8 mouse cellular contexts compared by ENCODE assay signal in the genomic region with DNA sequence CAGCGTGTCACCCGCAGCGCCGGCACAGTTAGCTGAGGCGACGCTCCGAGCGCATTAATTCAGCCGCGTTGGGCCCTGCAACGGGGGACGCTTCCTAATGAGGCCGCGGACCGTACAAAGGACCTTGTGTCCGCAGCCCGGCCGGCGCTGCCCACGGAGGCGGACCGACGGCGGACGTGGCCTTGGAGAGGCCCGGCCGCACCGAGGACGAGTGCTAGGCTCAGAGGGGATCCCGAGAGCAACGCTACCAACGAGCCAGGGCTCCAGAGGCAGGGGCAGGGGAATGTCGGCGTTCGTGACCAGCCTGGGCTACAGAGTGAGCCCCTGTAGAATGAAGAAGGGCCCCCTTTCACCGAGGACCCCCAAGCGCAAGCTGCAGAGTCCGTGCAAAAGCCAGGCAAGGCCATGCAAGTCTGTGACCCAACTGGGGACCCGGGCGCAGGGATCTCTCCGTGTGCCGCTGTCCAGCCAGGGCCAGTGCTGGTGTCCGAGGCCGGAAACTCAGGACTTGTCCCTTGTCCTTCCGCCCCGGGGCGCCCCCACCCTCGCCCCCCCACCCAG. TPM values are rescaled to one million over a fixed set of nuclear protein-coding genes. Genes with fewer than 3 reads are reported as not detected.
DNase-seq lines count a peak whose midpoint lies in the region; ATAC-seq and TF ChIP-seq lines count a peak whose summit lies in the region.

No protein-coding gene starts in this region.

- H3K4me3 ChIP-seq in heart, embryonic 10.5 days: peak overlapping the region; percentile 61
- H3K4me3 ChIP-seq in forebrain, postnatal 0 days (ENCODE audit: low read depth, low read length): peak overlapping the region; percentile 43
- H3K4me3 ChIP-seq in kidney, postnatal 0 days (replicated peaks; ENCODE audit: low read depth, low read length): peak overlapping the region; percentile 39
- peak overlapping the region; percentile 40 for H3K4me3 ChIP-seq in stomach, postnatal 0 days (ENCODE audit: low read depth, low read length)

- no peaks in the 10 kb centered on the region for H3K9me3 ChIP-seq in heart, embryonic 10.5 days
- H3K9me3 ChIP-seq in forebrain, postnatal 0 days (ENCODE audit: low read length): no peaks in the 10 kb centered on the region
- H3K9me3 ChIP-seq in kidney, postnatal 0 days (replicated peaks; ENCODE audit: low read length): no peaks in the 10 kb centered on the region
- H3K9me3 ChIP-seq in stomach, postnatal 0 days (ENCODE audit: control insufficient read depth, low read length): no peaks in the 10 kb centered on the region

- no peak for DNase-seq in heart, embryonic 10.5 days (ENCODE audit: low spot score)
- DNase-seq in heart, adult 9 months (ENCODE audit: low spot score in 2 of 2): no peak
- peak; percentile 65 to 73 for DNase-seq in adrenal gland, postnatal 36 days
- peak; percentile 79 for DNase-seq in forebrain, postnatal 0 days
- DNase-seq in kidney, postnatal 0 days (ENCODE audit: low spot score): no peak
- DNase-seq in lung, postnatal 36 days: peak; percentile 38
- peak; percentile 52 for DNase-seq in stomach, postnatal 0 days (ENCODE audit: low spot score)
- no peak for DNase-seq in thymus, adult 18-20 months

- H3K9ac ChIP-seq in forebrain, postnatal 0 days: peak overlapping the region; percentile 77
- peak overlapping the region; percentile 50; the same call in 1 of the 2 replicates for H3K9ac ChIP-seq in kidney, postnatal 0 days (ENCODE audit: low read depth, low read length)
- peak overlapping the region; percentile 50; the same call in 1 of the 2 replicates for H3K9ac ChIP-seq in stomach, postnatal 0 days (ENCODE audit: low read length)

- peaks cover 87% of the 10 kb centered on the region for H3K27me3 ChIP-seq in heart, embryonic 10.5 days (ENCODE audit: insufficient read depth, poor library complexity, severe bottlenecking)
- H3K27me3 ChIP-seq in forebrain, postnatal 0 days (ENCODE audit: insufficient read depth, low read length): no peaks in the 10 kb centered on the region
- peaks cover 13% of the 10 kb centered on the region for H3K27me3 ChIP-seq in kidney, postnatal 0 days (ENCODE audit: insufficient read depth, low read length)
- H3K27me3 ChIP-seq in stomach, postnatal 0 days (ENCODE audit: control insufficient read depth, insufficient read depth, low read length): 0 out of 2 replicates have a peak, but pooled peaks cover 3% of the 10 kb centered on the region

- peak overlapping the region; percentile 73; the same call in 1 of the 2 replicates for H3K27ac ChIP-seq in heart, embryonic 10.5 days
- H3K27ac ChIP-seq in forebrain, postnatal 0 days (ENCODE audit: low read depth, low read length): peak overlapping the region; percentile 91
- no peak overlapping the region for H3K27ac ChIP-seq in kidney, postnatal 0 days
- no peak overlapping the region for H3K27ac ChIP-seq in stomach, postnatal 0 days (replicated peaks)

- peaks cover 40% of the 10 kb centered on the region for H3K4me1 ChIP-seq in heart, embryonic 10.5 days
- H3K4me1 ChIP-seq in forebrain, postnatal 0 days (ENCODE audit: insufficient read depth): peaks cover 8% of the 10 kb centered on the region; the same call in 1 of the 2 replicates
- no peaks in the 10 kb centered on the region for H3K4me1 ChIP-seq in kidney, postnatal 0 days (replicated peaks; ENCODE audit: insufficient read depth, low read length)
- H3K4me1 ChIP-seq in stomach, postnatal 0 days (replicated peaks; ENCODE audit: control insufficient read depth, insufficient read depth): no peaks in the 10 kb centered on the region

- TF ChIP-seq EP300 in stomach, postnatal 0 days (optimal IDR thresholded peaks at IDR 0.05): no peak

- peak overlapping the region; percentile 74 for H3K4me2 ChIP-seq in forebrain, postnatal 0 days (ENCODE audit: low read depth)
- peak overlapping the region; percentile 72 for H3K4me2 ChIP-seq in kidney, postnatal 0 days (ENCODE audit: low read length)
- H3K4me2 ChIP-seq in stomach, postnatal 0 days (replicated peaks; ENCODE audit: low read depth): peak overlapping the region; percentile 65

- ATAC-seq in forebrain, postnatal 0 days: peak; percentile 80
- no peak; the same call in 1 of the 2 replicates for ATAC-seq in kidney, postnatal 0 days (replicated peaks; ENCODE audit: low FRiP score, low read depth)
- ATAC-seq in stomach, postnatal 0 days (ENCODE audit: low FRiP score, low TSS enrichment): peak; percentile 51; the same call in 1 of the 2 replicates

- no peak for TF ChIP-seq CTCF in forebrain, postnatal 0 days (IDR thresholded peaks at IDR 0.05; ENCODE audit: low read depth)
- no peak for TF ChIP-seq CTCF in kidney, postnatal 0 days (IDR thresholded peaks at IDR 0.05; ENCODE audit: low read depth)
- TF ChIP-seq CTCF in stomach, postnatal 0 days (IDR thresholded peaks at IDR 0.05; ENCODE audit: low read depth): no peak

- under 1% methylated on average over 47 of the region's 48 CpGs for WGBS in heart, embryonic 10.5 days
- 4% methylated on average over 48 of the region's 48 CpGs for WGBS in forebrain, postnatal 0 days
- 1% methylated on average over 48 of the region's 48 CpGs for WGBS in kidney, postnatal 0 days
- WGBS in stomach, postnatal 0 days: 2% methylated on average over 45 of the region's 48 CpGs

- H3K36me3 ChIP-seq in heart, embryonic 10.5 days: peaks cover 25% of the 10 kb centered on the region
- H3K36me3 ChIP-seq in forebrain, postnatal 0 days (ENCODE audit: insufficient read depth): peaks cover 20% of the 10 kb centered on the region
- no peaks in the 10 kb centered on the region for H3K36me3 ChIP-seq in kidney, postnatal 0 days (ENCODE audit: insufficient read depth, low read length)
- H3K36me3 ChIP-seq in stomach, postnatal 0 days (ENCODE audit: control insufficient read depth, insufficient read depth, low read length): no peaks in the 10 kb centered on the region

RNA-seq across cellular contexts. Expression of a gene that starts 11.3 kb away (rescaled TPM):
- polyA plus RNA-seq in heart, embryonic 10.5 days (2016; fragmentation: Nextera tagmentation; extraction: Ambion mirVana): 14.9 and 20.6 TPM in 2 replicates
- 1 to 10 TPM; 2.4 to 3.2 TPM for total RNA-seq in adrenal gland, postnatal 36 days (2021)
- total RNA-seq in forebrain, postnatal 0 days (2014; rRNA removed): 29.0 and 30.9 TPM in 2 replicates
- polyA plus RNA-seq in forebrain, postnatal 0 days (2015; fragmentation: Nextera tagmentation; extraction: Ambion mirVana): 30.6 and 31.3 TPM in 2 replicates
- polyA plus RNA-seq in kidney, postnatal 0 days (2015; fragmentation: Nextera tagmentation; extraction: Ambion mirVana): 10.2 and 10.5 TPM in 2 replicates
- 6.5 and 7.2 TPM in 2 replicates for polyA plus RNA-seq in stomach, postnatal 0 days (2015; fragmentation: Nextera tagmentation; extraction: Ambion mirVana)

RNA-seq across cellular contexts. Expression of a gene that starts 17.8 kb away (rescaled TPM):
- polyA plus RNA-seq in heart, embryonic 10.5 days (2016; fragmentation: Nextera tagmentation; extraction: Ambion mirVana): 11.7 and 13.9 TPM in 2 replicates
- 10 to 100 TPM; 16.8 to 19.1 TPM for total RNA-seq in adrenal gland, postnatal 36 days (2021)
- total RNA-seq in forebrain, postnatal 0 days (2014; rRNA removed): 4.2 and 5.0 TPM in 2 replicates
- polyA plus RNA-seq in forebrain, postnatal 0 days (2015; fragmentation: Nextera tagmentation; extraction: Ambion mirVana): 5.0 and 6.0 TPM in 2 replicates
- polyA plus RNA-seq in kidney, postnatal 0 days (2015; fragmentation: Nextera tagmentation; extraction: Ambion mirVana): 9.3 and 11.0 TPM in 2 replicates
- 13.9 and 14.1 TPM in 2 replicates for polyA plus RNA-seq in stomach, postnatal 0 days (2015; fragmentation: Nextera tagmentation; extraction: Ambion mirVana)

RNA-seq across cellular contexts. Expression of a gene that starts 24.8 kb away (rescaled TPM):
- polyA plus RNA-seq in heart, embryonic 10.5 days (2016; fragmentation: Nextera tagmentation; extraction: Ambion mirVana): 85.7 and 98.0 TPM in 2 replicates
- 100 to 1,000 TPM in 1 of 2 experiments, 10 to 100 TPM in 1; 35.0 to 104 TPM for total RNA-seq in adrenal gland, postnatal 36 days (2021)
- total RNA-seq in forebrain, postnatal 0 days (2014; rRNA removed): 345 and 424 TPM in 2 replicates
- polyA plus RNA-seq in forebrain, postnatal 0 days (2015; fragmentation: Nextera tagmentation; extraction: Ambion mirVana): 834 and 838 TPM in 2 replicates
- polyA plus RNA-seq in kidney, postnatal 0 days (2015; fragmentation: Nextera tagmentation; extraction: Ambion mirVana): 290 and 317 TPM in 2 replicates
- polyA plus RNA-seq in stomach, postnatal 0 days (2015; fragmentation: Nextera tagmentation; extraction: Ambion mirVana): 237 and 244 TPM in 2 replicates

RNA-seq across cellular contexts. Expression of a gene that starts 35.7 kb away (rescaled TPM):
- 56.4 and 76.5 TPM in 2 replicates for polyA plus RNA-seq in heart, embryonic 10.5 days (2016; fragmentation: Nextera tagmentation; extraction: Ambion mirVana)
- total RNA-seq in adrenal gland, postnatal 36 days (2021): 10 to 100 TPM; 20.4 to 21.2 TPM
- 57.6 and 60.7 TPM in 2 replicates for total RNA-seq in forebrain, postnatal 0 days (2014; rRNA removed)
- 41.1 and 50.4 TPM in 2 replicates for polyA plus RNA-seq in forebrain, postnatal 0 days (2015; fragmentation: Nextera tagmentation; extraction: Ambion mirVana)
- 44.2 and 52.7 TPM in 2 replicates for polyA plus RNA-seq in kidney, postnatal 0 days (2015; fragmentation: Nextera tagmentation; extraction: Ambion mirVana)
- polyA plus RNA-seq in stomach, postnatal 0 days (2015; fragmentation: Nextera tagmentation; extraction: Ambion mirVana): 23.1 and 23.9 TPM in 2 replicates

RNA-seq across cellular contexts. Expression of a gene that starts 42.5 kb away (rescaled TPM):
- 16.1 and 24.4 TPM in 2 replicates for polyA plus RNA-seq in heart, embryonic 10.5 days (2016; fragmentation: Nextera tagmentation; extraction: Ambion mirVana)
- 100 to 1,000 TPM; 104 to 188 TPM for total RNA-seq in adrenal gland, postnatal 36 days (2021)
- total RNA-seq in forebrain, postnatal 0 days (2014; rRNA removed): 91.5 and 120 TPM in 2 replicates
- polyA plus RNA-seq in forebrain, postnatal 0 days (2015; fragmentation: Nextera tagmentation; extraction: Ambion mirVana): 19.3 and 21.3 TPM in 2 replicates
- 13.7 and 18.6 TPM in 2 replicates for polyA plus RNA-seq in kidney, postnatal 0 days (2015; fragmentation: Nextera tagmentation; extraction: Ambion mirVana)
- 8.5 and 9.6 TPM in 2 replicates for polyA plus RNA-seq in stomach, postnatal 0 days (2015; fragmentation: Nextera tagmentation; extraction: Ambion mirVana)

Comparison
In these comparisons a context has a peak if more than half of its experiments do, and no peak if none do; other contexts are left out.
1. DNase-seq: peak in adrenal gland, postnatal 36 days (2 of 2), forebrain, postnatal 0 days (single experiment), lung, postnatal 36 days (single experiment) and stomach, postnatal 0 days (single experiment); none in heart, embryonic 10.5 days (single experiment), heart, adult 9 months (0 of 2), kidney, postnatal 0 days (single experiment) and thymus, adult 18-20 months (0 of 2).
2. H3K27ac ChIP-seq: peak in heart, embryonic 10.5 days (single experiment) and forebrain, postnatal 0 days (single experiment); none in kidney, postnatal 0 days (single experiment) and stomach, postnatal 0 days (single experiment).
3. Peak in every context shown above with its lines, with median percentiles within 50 percentile points of each other: H3K4me3 ChIP-seq, H3K4me2 ChIP-seq and H3K9ac ChIP-seq.